Mouse (Mus musculus) E14TG2a.4 (cell line): ENCODE data around the gene Tmem234.

Experiments used
- CTCF ChIP-seq: conservative IDR thresholded peaks from 2 replicates; pipeline ENCODE4 v1.5.1; 2014; ENCODE audit warnings: low read length
- POU5F1 ChIP-seq: IDR thresholded peaks from 2 replicates; pipeline ENCODE4 v1.6.1; 2014; ENCODE audit warnings: low read length, borderline replicate concordance

GRCm38 (mm10) chr4:129584884-129585608 lies 15.4 kb upstream of the Tmem234 start:
- TF ChIP-seq POU5F1 (no peak), CTCF (peak; percentile 44)
